In the genomic region with DNA sequence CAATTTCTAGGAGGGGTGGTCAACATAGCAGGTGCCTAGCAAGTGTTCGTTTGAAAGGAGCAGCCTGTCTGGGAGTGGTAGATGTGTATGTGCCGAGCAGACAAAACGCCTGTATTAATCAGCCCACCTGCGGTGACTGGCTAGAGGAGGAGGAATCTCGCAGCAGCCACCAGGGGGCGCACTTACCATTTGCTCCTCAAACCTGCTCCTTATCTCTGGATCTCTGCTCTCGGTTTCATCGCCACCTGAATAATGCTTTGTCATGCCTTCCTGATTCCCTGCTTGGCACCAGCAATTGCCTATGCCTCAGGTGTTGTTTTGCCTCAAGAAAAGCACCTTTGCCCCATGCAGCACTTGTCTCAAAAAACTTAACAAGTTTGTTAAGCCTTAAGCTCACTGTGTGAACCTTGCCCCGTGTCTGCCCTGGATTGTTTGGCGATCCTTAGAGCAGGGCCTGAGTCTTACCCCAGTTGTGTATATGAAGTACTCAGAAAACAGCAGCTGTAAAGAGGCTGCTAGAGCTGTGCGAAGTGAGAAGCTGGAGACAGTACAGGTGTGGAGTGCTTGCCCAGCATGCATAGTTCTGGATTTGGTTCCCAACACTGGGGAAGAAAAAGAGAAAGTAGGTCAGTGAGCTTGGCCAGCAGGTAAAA, we compare ENCODE assay signal across 8 mouse cellular contexts. TPM values are rescaled to one million over a fixed set of nuclear protein-coding genes. Genes with fewer than 3 reads are reported as not detected.
DNase-seq lines count a peak whose midpoint lies in the region; ATAC-seq lines count a peak whose summit lies in the region.

No protein-coding gene starts in this region.

- H3K9ac ChIP-seq in hindbrain, embryonic 14.5 days, result no peak overlapping the region

- H3K27me3 ChIP-seq in hindbrain, embryonic 14.5 days (ENCODE audit: control insufficient read depth, insufficient read depth, low read length), result 0 out of 2 replicates have a peak, but pooled peaks cover 3% of the 10 kb centered on the region

- H3K4me3 ChIP-seq in hindbrain, embryonic 14.5 days (replicated peaks; ENCODE audit: low read length), result no peak overlapping the region

- H3K36me3 ChIP-seq in hindbrain, embryonic 14.5 days (replicated peaks; ENCODE audit: control insufficient read depth, insufficient read depth), result no peaks in the 10 kb centered on the region

- WGBS in hindbrain, embryonic 14.5 days, result 18% methylated on average over 11 of the region's 11 CpGs

- peak; percentile 81 for DNase-seq in T-cell, adult 2 months (ENCODE audit: low spot score)
- peak; percentile 91 to 97 for DNase-seq in cerebellum, postnatal 14 days
- peak; percentile 77 to 80 for DNase-seq in frontal cortex, postnatal 36 days (ENCODE audit: low spot score in 2 of 2)
- peak; percentile 85 for DNase-seq in hindbrain, embryonic 14.5 days (ENCODE audit: low spot score)
- peak; percentile 59 for DNase-seq in left cerebral cortex, adult 11 months (ENCODE audit: low spot score)
- DNase-seq in lung, postnatal 4 days, result peak; percentile 82 to 90
- DNase-seq in retina, postnatal 7 days (ENCODE audit: low read depth, low spot score), result peak; percentile 69
- DNase-seq in urinary bladder, adult 18-20 months (ENCODE audit: low spot score in 2 of 2), result peak; percentile 80 to 85

- peak; percentile 34; the same call in 1 of the 2 replicates for ATAC-seq in hindbrain, embryonic 14.5 days (ENCODE audit: low FRiP score)

- no peaks in the 10 kb centered on the region for H3K4me1 ChIP-seq in hindbrain, embryonic 14.5 days (replicated peaks; ENCODE audit: control insufficient read depth, insufficient read depth, low read length)

- no peaks in the 10 kb centered on the region for H3K9me3 ChIP-seq in hindbrain, embryonic 14.5 days (ENCODE audit: control insufficient read depth, low read length)

- H3K4me2 ChIP-seq in hindbrain, embryonic 14.5 days (replicated peaks), result peak overlapping the region; percentile 20; the same call in 1 of the 2 replicates

- H3K27ac ChIP-seq in hindbrain, embryonic 14.5 days, result no peak overlapping the region

RNA-seq across cellular contexts. Expression of a gene that starts 13.8 kb away (rescaled TPM):
- polyA plus RNA-seq in hindbrain, embryonic 14.5 days (2014; fragmentation: Nextera tagmentation; extraction: Ambion mirVana), result 0.78 and 0.90 TPM in 2 replicates

RNA-seq across cellular contexts. Expression of a gene that starts 20.1 kb away (rescaled TPM):
- 20.9 and 26.9 TPM in 2 replicates for polyA plus RNA-seq in hindbrain, embryonic 14.5 days (2014; fragmentation: Nextera tagmentation; extraction: Ambion mirVana)

RNA-seq across cellular contexts. Expression of a gene that starts 21.2 kb away (rescaled TPM):
- polyA plus RNA-seq in hindbrain, embryonic 14.5 days (2014; fragmentation: Nextera tagmentation; extraction: Ambion mirVana), result not detected in 2 replicates

RNA-seq across cellular contexts. Expression of a gene that starts 37.6 kb away (rescaled TPM):
- polyA plus RNA-seq in hindbrain, embryonic 14.5 days (2014; fragmentation: Nextera tagmentation; extraction: Ambion mirVana), result 19.3 and 19.7 TPM in 2 replicates

RNA-seq across cellular contexts. Expression of a gene that starts 42.4 kb away (rescaled TPM):
- polyA plus RNA-seq in hindbrain, embryonic 14.5 days (2014; fragmentation: Nextera tagmentation; extraction: Ambion mirVana), result 20.1 and 21.5 TPM in 2 replicates
